Mouse (Mus musculus) ES-E14 (cell line): ENCODE data around the gene Selenow. TPM values are rescaled to one million over a fixed set of nuclear protein-coding genes. Genes with fewer than 3 reads are reported as not detected.

Experiments used
- DNase-seq: peaks from one replicate; pipeline ENCODE4 v3.0.0-alpha.2; 2013; ENCODE audit warnings: low read depth, low spot score
- H3K27ac ChIP-seq: 2 replicates; pipeline ENCODE4 v1.5.1; 2012; ENCODE audit warnings: low read depth, mild to moderate bottlenecking, low read length, moderate library complexity, mixed read lengths; ENCODE audit not compliant: poor library complexity, insufficient read depth, severe bottlenecking
- H3K36me3 ChIP-seq: 2 replicates; pipeline ENCODE4 v1.6.1; 2012; ENCODE audit warnings: mild to moderate bottlenecking, low read length, moderate library complexity, mixed read lengths; ENCODE audit not compliant: control insufficient read depth, poor library complexity, insufficient read depth, severe bottlenecking
- H3K4me1 ChIP-seq, 2 experiments: fragments of 150-350 bp in 1 of 2; sonication (generic) in 1 of 2; 2 replicates each; pipeline ENCODE4 v1.6.1; 2012; ENCODE audit warnings: low read length in 2 of 2, mild to moderate bottlenecking in 1 of 2, mixed read lengths in 1 of 2; ENCODE audit not compliant: control insufficient read depth in 2 of 2, insufficient read depth in 2 of 2, poor library complexity in 1 of 2
- H3K4me3 ChIP-seq, 2 experiments: fragments of 150-350 bp in 1 of 2; sonication (generic) in 1 of 2; 2 replicates each; pipeline ENCODE4 v1.5.1; 2012; ENCODE audit warnings: low read length in 2 of 2, low read depth in 1 of 2, mild to moderate bottlenecking in 1 of 2, mixed read lengths in 1 of 2; ENCODE audit not compliant: insufficient read depth in 1 of 2, poor library complexity in 1 of 2, severe bottlenecking in 1 of 2
- H3K9ac ChIP-seq: 2 replicates; pipeline ENCODE4 v1.6.1; 2012; ENCODE audit warnings: low read depth, mild to moderate bottlenecking, low read length, mixed read lengths; ENCODE audit not compliant: poor library complexity, insufficient read depth, severe bottlenecking
- H3K9me3 ChIP-seq: fragments of 150-350 bp; sonication (generic); 2 replicates; pipeline ENCODE4 v1.6.1; 2012; ENCODE audit warnings: low read depth, mild to moderate bottlenecking, low read length; ENCODE audit not compliant: control insufficient read depth, insufficient read depth
- CHD2 ChIP-seq: IDR thresholded peaks from 2 replicates; pipeline ENCODE4 v1.6.1; 2014; ENCODE audit warnings: mild to moderate bottlenecking, low read depth, low read length, inconsistent platforms
- HCFC1 ChIP-seq: IDR thresholded peaks from 2 replicates; pipeline ENCODE4 v1.6.1; 2012; ENCODE audit warnings: low read length, inconsistent platforms, borderline replicate concordance; ENCODE audit not compliant: insufficient read depth
- MAFK ChIP-seq: IDR thresholded peaks from 2 replicates; pipeline ENCODE4 v1.6.1; 2014; ENCODE audit warnings: mild to moderate bottlenecking, low read depth, low read length, inconsistent platforms; ENCODE audit not compliant: insufficient read depth
- ZC3H11A ChIP-seq: IDR thresholded peaks from 2 replicates; pipeline ENCODE4 v1.6.1; 2012; ENCODE audit warnings: low read depth, mild to moderate bottlenecking, inconsistent platforms, low read length, borderline replicate concordance
- ZNF384 ChIP-seq: IDR thresholded peaks from 2 replicates; pipeline ENCODE4 v1.6.1; 2012; ENCODE audit warnings: low read depth, low read length, inconsistent platforms
- in situ Hi-C, 2 experiments: fragments of 600-800 bp; cut with MboI; formaldehyde crosslinking; loops; one replicate each; pipeline ENCODE4 v1.15.1; 2025; ENCODE audit warnings: low sequenced_read_pairs in 2 of 2, inconsistent platforms in 1 of 2; ENCODE audit not compliant: unreplicated experiment in 2 of 2
- total RNA-seq: library from RNA; depleted of rRNA; stranded (reverse); fragments of 300-350 nt; gene quantifications from 2 replicates; pipeline ENCODE4 v1.2.3, GENCODE M21; 2012

Gene Selenow
- total RNA-seq, 1 experiment = 54.0 TPM

- H3K4me1 ChIP-seq = peaks cover 3 to 16% of the 10 kb centered on the region in 2 experiments; a peak in 2 of 4 replicates
- H3K9ac ChIP-seq = peak overlapping the region; percentile 54; the same call in 1 of the 2 replicates
- no peak overlapping the region for H3K27ac ChIP-seq
- no peaks in the 10 kb centered on the region for H3K9me3 ChIP-seq
- TF ChIP-seq CHD2 (no peak), HCFC1 (no peak), MAFK (no peak), ZNF384 (no peak), ZC3H11A (no peak)
- peak overlapping the region; percentile 65 to 67 for H3K4me3 ChIP-seq
- in situ Hi-C loops = loop anchor here in 1 of 2 experiments (25.0 kb wide), 2 partner anchors 182 to 307 kb away; partner anchors contain the start of genes C5ar1, Inafm1 and Slc8a2
- no peaks in the 10 kb centered on the region for H3K36me3 ChIP-seq
- peak; percentile 74 for DNase-seq
Observed at GRCm38 (mm10) chr7:15954978-15955443, 32.8 kb upstream of the Selenow start.

GRCm38 (mm10) chr7:15954436-15954835 lies 32.2 kb upstream of the Selenow start:
- Histone ChIP-seq H3K36me3 (no peaks in the 10 kb centered on the region), H3K27ac (no peak overlapping the region), H3K4me3 (no peak overlapping the region), H3K9ac (no peak overlapping the region), H3K9me3 (no peaks in the 10 kb centered on the region), H3K4me1 (peaks cover 3 to 16% of the 10 kb centered on the region in 2 experiments; a peak in 2 of 4 replicates)
- in situ Hi-C loops = loop anchor here in 1 of 2 experiments (25.0 kb wide), 2 partner anchors 183 to 308 kb away; partner anchors contain the start of genes C5ar1, Inafm1 and Slc8a2
- DNase-seq = no peak
- no peak for TF ChIP-seq ZC3H11A
- no peak for TF ChIP-seq MAFK
- no peak for TF ChIP-seq ZNF384

GRCm38 (mm10) chr7:15953307-15954074 lies 31.3 kb upstream of the Selenow start:
- H3K4me1 ChIP-seq = peaks cover 3 to 17% of the 10 kb centered on the region in 2 experiments; a peak in 2 of 4 replicates

GRCm38 (mm10) chr7:15952416-15952815 lies 30.2 kb upstream of the Selenow start:
- TF ChIP-seq ZC3H11A (no peak), ZNF384 (no peak), MAFK (no peak), CHD2 (no peak), HCFC1 (no peak)
- no peaks in the 10 kb centered on the region for H3K36me3 ChIP-seq
- in situ Hi-C loops = loop anchor here in 1 of 2 experiments (25.0 kb wide), 2 partner anchors 185 to 310 kb away; partner anchors contain the start of genes C5ar1, Inafm1 and Slc8a2
- H3K9ac ChIP-seq = no peak overlapping the region
- peaks cover 3 to 19% of the 10 kb centered on the region in 2 experiments; a peak in 2 of 4 replicates for H3K4me1 ChIP-seq
- H3K4me3 ChIP-seq = no peak overlapping the region
- H3K9me3 ChIP-seq = no peaks in the 10 kb centered on the region
- no peak for DNase-seq
- H3K27ac ChIP-seq = no peak overlapping the region

More at GRCm38 (mm10) chr7:15953307-15954074, 31.3 kb upstream of the Selenow start:
- in situ Hi-C loops = loop anchor here in 1 of 2 experiments (25.0 kb wide), 2 partner anchors 184 to 309 kb away; partner anchors contain the start of genes C5ar1, Inafm1 and Slc8a2
- Histone ChIP-seq H3K9ac (no peak overlapping the region), H3K27ac (no peak overlapping the region), H3K36me3 (no peaks in the 10 kb centered on the region), H3K9me3 (no peaks in the 10 kb centered on the region), H3K4me3 (no peak overlapping the region)
- peak; percentile 70 for DNase-seq
- TF ChIP-seq ZNF384 = no peak
